Mouse (Mus musculus): ENCODE results near the gene Lck.
A peak's percentile ranks its signal among the peaks of the same experiment; 100 is the strongest.

DNA sequence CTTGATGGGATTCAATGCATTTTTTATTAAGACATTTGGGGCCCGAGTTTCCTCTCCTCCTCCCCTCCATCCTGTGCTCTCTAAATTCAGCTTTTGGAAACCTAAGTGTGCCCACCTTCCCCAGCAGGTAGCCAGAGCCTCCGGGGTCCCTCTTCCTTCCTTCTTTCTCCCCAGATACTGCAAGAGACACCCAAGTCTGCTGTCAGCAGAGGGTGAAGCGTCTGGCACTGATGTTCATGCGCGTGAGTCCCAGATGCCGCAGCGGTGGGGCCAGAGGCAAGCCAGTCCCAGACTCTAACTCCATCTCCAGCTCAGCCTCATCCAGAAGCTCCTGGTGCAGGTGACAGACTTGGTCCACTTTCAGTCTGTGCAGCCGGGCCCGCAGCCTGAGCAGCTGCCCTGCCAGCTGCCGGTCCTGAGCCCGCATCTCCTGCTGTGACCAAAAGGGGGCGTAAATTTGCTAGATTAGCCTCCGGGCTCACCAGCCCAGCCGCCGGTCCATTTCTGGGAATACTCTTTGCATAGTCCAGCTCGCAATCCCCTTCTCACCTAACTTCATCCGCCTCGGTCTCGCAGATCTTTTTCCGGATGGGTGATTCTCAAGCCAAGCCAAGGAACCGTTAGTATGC is 3.5 kb upstream of the Lck start:
- no peak for TF ChIP-seq POLR2A (IDR thresholded peaks at IDR 0.05; ENCODE audit: low read depth, low read length)
- TF ChIP-seq CTCF (IDR thresholded peaks at IDR 0.05; ENCODE audit: extremely low read depth, insufficient read depth, insufficient read length, insufficient replicate concordance): peak; percentile 63

All from spleen, adult 2 months (tissue).